Mouse (Mus musculus) heart, embryonic 11.5 days (tissue): ENCODE measurements at regions not wholly inside any gene's neighbourhood (a gene's known extent, or its start where the extent isn't known, plus 50 kb on each side); places are given as distances from the start of the nearest gene placed in this dataset.

ENCODE experiments used
- ATAC-seq: fragments of 200-750 bp; cut with Nextera tagmentation; replicated peaks from 2 replicates; pipeline ENCODE4 v1.8.0; 2017; ENCODE audit warnings: moderate library complexity; ENCODE audit not compliant: insufficient number of reproducible peaks, low FRiP score, low TSS enrichment
- H3K27ac ChIP-seq: fragments of 300-500 bp; sonication (generic); 2 replicates; pipeline ENCODE4 v1.5.1; 2014; ENCODE audit warnings: mild to moderate bottlenecking, low read depth, low read length
- H3K27me3 ChIP-seq: fragments of 300-500 bp; sonication (generic); 2 replicates; pipeline ENCODE4 v1.6.1; 2014; ENCODE audit warnings: mild to moderate bottlenecking, low read length, mixed read lengths; ENCODE audit not compliant: control insufficient read depth, insufficient read depth
- H3K36me3 ChIP-seq: fragments of 300-500 bp; sonication (generic); 2 replicates; pipeline ENCODE4 v1.6.1; 2014; ENCODE audit warnings: mild to moderate bottlenecking, low read length, moderate library complexity, mixed read lengths; ENCODE audit not compliant: control insufficient read depth, insufficient read depth
- H3K4me1 ChIP-seq: fragments of 300-500 bp; sonication (generic); 2 replicates; pipeline ENCODE4 v1.6.1; 2014; ENCODE audit warnings: low read length; ENCODE audit not compliant: control insufficient read depth, insufficient read depth
- H3K4me2 ChIP-seq: fragments of 300-500 bp; sonication (generic); 2 replicates; pipeline ENCODE4 v1.6.1; 2014; ENCODE audit warnings: mild to moderate bottlenecking, moderate library complexity
- H3K4me3 ChIP-seq: fragments of 300-500 bp; sonication (generic); 2 replicates; pipeline ENCODE4 v1.5.1; 2014; ENCODE audit warnings: low read depth, low read length
- H3K9ac ChIP-seq: fragments of 300-500 bp; sonication (generic); 2 replicates; pipeline ENCODE4 v1.6.1; 2014; ENCODE audit warnings: mild to moderate bottlenecking, low read depth, low read length, moderate library complexity
- H3K9me3 ChIP-seq: fragments of 300-500 bp; sonication (generic); replicated peaks from 2 replicates; pipeline ENCODE4 v1.6.1; 2016; ENCODE audit warnings: low read length; ENCODE audit not compliant: control insufficient read depth
- WGBS: fragments of 180-500 bp; shearing (Covaris S2); extraction: QIAGEN DNeasy Blood & Tissue Kit; methylation state at CpG from one replicate; pipeline ENCODE4 v1.1.7; 2014; ENCODE audit not compliant: insufficient replicate concordance; 5-methylcytosine and 5-hydroxymethylcytosine counted together

GRCm38 (mm10) chr5:37962513-37962912, 76.0 kb upstream of the Stx18 start:
- H3K9ac ChIP-seq, result no peak overlapping the region
- 33% methylated on average over 3 of the region's 3 CpGs for WGBS

GRCm38 (mm10) chr5:37960216-37960615, 78.3 kb upstream of the Stx18 start:
- no peak for ATAC-seq
- H3K27ac ChIP-seq, result no peak overlapping the region
- no peaks in the 10 kb centered on the region for H3K27me3 ChIP-seq
- no peak overlapping the region for H3K9ac ChIP-seq
- H3K36me3 ChIP-seq, result no peaks in the 10 kb centered on the region
- H3K9me3 ChIP-seq, result no peaks in the 10 kb centered on the region
- H3K4me3 ChIP-seq, result no peak overlapping the region
- peaks cover 8% of the 10 kb centered on the region; the same call in 1 of the 2 replicates for H3K4me1 ChIP-seq
- 74% methylated on average over 7 of the region's 7 CpGs for WGBS
- H3K4me2 ChIP-seq, result no peak overlapping the region

More at GRCm38 (mm10) chr5:37962513-37962912, 76.0 kb upstream of the Stx18 start:
- ATAC-seq, result no peak
- H3K27ac ChIP-seq, result no peak overlapping the region
- H3K4me3 ChIP-seq, result no peak overlapping the region
- H3K27me3 ChIP-seq, result no peaks in the 10 kb centered on the region
- no peaks in the 10 kb centered on the region for H3K36me3 ChIP-seq
- H3K9me3 ChIP-seq, result no peaks in the 10 kb centered on the region
- no peak overlapping the region for H3K4me2 ChIP-seq
- H3K4me1 ChIP-seq, result peaks cover 8% of the 10 kb centered on the region; the same call in 1 of the 2 replicates

GRCm38 (mm10) chr5:37952096-37952495, 86.4 kb upstream of the Stx18 start:
- ATAC-seq, result no peak
- WGBS, result 3% methylated on average over 1 of the region's 1 CpGs

GRCm38 (mm10) chr5:37932760-37933122, 105.8 kb upstream of the Stx18 start:
- Histone ChIP-seq H3K4me2 (no peak overlapping the region), H3K27ac (no peak overlapping the region), H3K4me3 (no peak overlapping the region), H3K27me3 (no peaks in the 10 kb centered on the region), H3K9ac (no peak overlapping the region), H3K4me1 (no peaks in the 10 kb centered on the region), H3K9me3 (no peaks in the 10 kb centered on the region), H3K36me3 (no peaks in the 10 kb centered on the region)
- 30% methylated on average over 2 of the region's 2 CpGs for WGBS
- ATAC-seq, result no peak

More at GRCm38 (mm10) chr5:37952096-37952495, 86.4 kb upstream of the Stx18 start:
- Histone ChIP-seq H3K4me1 (no peaks in the 10 kb centered on the region), H3K9me3 (no peaks in the 10 kb centered on the region), H3K9ac (no peak overlapping the region), H3K36me3 (no peaks in the 10 kb centered on the region), H3K4me3 (no peak overlapping the region), H3K27me3 (no peaks in the 10 kb centered on the region), H3K4me2 (no peak overlapping the region), H3K27ac (no peak overlapping the region)

- no peaks in the 10 kb centered on the region for H3K9me3 ChIP-seq
- H3K27ac ChIP-seq, result no peak overlapping the region
- H3K4me2 ChIP-seq, result no peak overlapping the region
- no peaks in the 10 kb centered on the region for H3K4me1 ChIP-seq
- no peaks in the 10 kb centered on the region for H3K36me3 ChIP-seq
- no peaks in the 10 kb centered on the region for H3K27me3 ChIP-seq
- H3K4me3 ChIP-seq, result no peak overlapping the region
- no peak overlapping the region for H3K9ac ChIP-seq
- WGBS, result 70% methylated on average over 10 of the region's 10 CpGs
- no peak for ATAC-seq
These were observed 106.3 kb upstream of the Stx18 start for GRCm38 (mm10) chr5:37932086-37932759.

- H3K4me2 ChIP-seq, result no peak overlapping the region
- H3K4me3 ChIP-seq, result no peak overlapping the region
- no peak overlapping the region for H3K27ac ChIP-seq
- H3K36me3 ChIP-seq, result no peaks in the 10 kb centered on the region
- no peaks in the 10 kb centered on the region for H3K9me3 ChIP-seq
- 33% methylated on average over 2 of the region's 2 CpGs for WGBS
- H3K4me1 ChIP-seq, result peaks cover 4% of the 10 kb centered on the region; the same call in 1 of the 2 replicates
- H3K9ac ChIP-seq, result no peak overlapping the region
- no peak for ATAC-seq
- H3K27me3 ChIP-seq, result peaks cover 12% of the 10 kb centered on the region
These were observed 96.1 kb upstream of the Msx1 start for GRCm38 (mm10) chr5:37920481-37920880.

GRCm38 (mm10) chr5:37919102-37919501, 94.7 kb upstream of the Msx1 start:
- Histone ChIP-seq H3K27ac (no peak overlapping the region), H3K9ac (no peak overlapping the region), H3K27me3 (peaks cover 12% of the 10 kb centered on the region), H3K4me2 (no peak overlapping the region), H3K4me1 (peaks cover 4% of the 10 kb centered on the region; the same call in 1 of the 2 replicates), H3K36me3 (no peaks in the 10 kb centered on the region), H3K9me3 (no peaks in the 10 kb centered on the region), H3K4me3 (no peak overlapping the region)
- 80% methylated on average over 3 of the region's 3 CpGs for WGBS
- no peak for ATAC-seq

- Histone ChIP-seq H3K4me2 (peak overlapping the region; percentile 60), H3K9ac (no peak overlapping the region), H3K9me3 (no peaks in the 10 kb centered on the region), H3K27ac (no peak overlapping the region), H3K36me3 (no peaks in the 10 kb centered on the region), H3K27me3 (peaks cover 12% of the 10 kb centered on the region), H3K4me1 (peaks cover 4% of the 10 kb centered on the region; the same call in 1 of the 2 replicates), H3K4me3 (peak overlapping the region; percentile 22)
- no peak for ATAC-seq
- WGBS, result 4% methylated on average over 28 of the region's 28 CpGs
These were observed 93.8 kb upstream of the Msx1 start for GRCm38 (mm10) chr5:37918001-37918707.
